Mouse (Mus musculus) stomach, postnatal 0 days (tissue): ENCODE data around the gene Erbin. TPM values are rescaled to one million over a fixed set of nuclear protein-coding genes. Genes with fewer than 3 reads are reported as not detected.

Experiments
- ATAC-seq: fragments of 200-750 bp; cut with Nextera tagmentation; 2 replicates; pipeline ENCODE4 v1.8.0; 2017; ENCODE audit not compliant: low FRiP score, low TSS enrichment
- DNase-seq: peaks from one replicate; pipeline ENCODE4 v3.0.0-alpha.2; 2016; ENCODE audit warnings: low spot score
- H3K27ac ChIP-seq: fragments of 300-500 bp; sonication (generic); replicated peaks from 2 replicates; pipeline ENCODE4 v1.5.1; 2014; ENCODE audit warnings: mild to moderate bottlenecking, control low read depth
- H3K27me3 ChIP-seq: fragments of 300-500 bp; sonication (generic); 2 replicates; pipeline ENCODE4 v1.6.1; 2014; ENCODE audit warnings: low read length; ENCODE audit not compliant: control insufficient read depth, insufficient read depth
- H3K36me3 ChIP-seq: fragments of 300-500 bp; sonication (generic); 2 replicates; pipeline ENCODE4 v1.6.1; 2014; ENCODE audit warnings: low read length, mixed read lengths; ENCODE audit not compliant: control insufficient read depth, insufficient read depth
- H3K4me1 ChIP-seq: fragments of 300-500 bp; sonication (generic); replicated peaks from 2 replicates; pipeline ENCODE4 v1.6.1; 2014; ENCODE audit warnings: antibody characterized with exemption; ENCODE audit not compliant: control insufficient read depth, insufficient read depth
- H3K4me2 ChIP-seq: fragments of 300-500 bp; sonication (generic); replicated peaks from 2 replicates; pipeline ENCODE4 v1.6.1; 2014; ENCODE audit warnings: low read depth, mild to moderate bottlenecking, control low read depth, moderate library complexity
- H3K4me3 ChIP-seq: fragments of 300-500 bp; sonication (generic); 2 replicates; pipeline ENCODE4 v1.5.1; 2014; ENCODE audit warnings: low read depth, low read length, control low read depth
- H3K9ac ChIP-seq: fragments of 300-500 bp; sonication (generic); 2 replicates; pipeline ENCODE4 v1.6.1; 2014; ENCODE audit warnings: mild to moderate bottlenecking, low read length, control low read depth, mixed read lengths
- H3K9me3 ChIP-seq: fragments of 300-500 bp; sonication (generic); 2 replicates; pipeline ENCODE4 v1.6.1; 2016; ENCODE audit warnings: low read length; ENCODE audit not compliant: control insufficient read depth
- CTCF ChIP-seq: IDR thresholded peaks from 2 replicates; pipeline ENCODE4 v1.5.1; 2016; ENCODE audit warnings: antibody characterized with exemption, low read depth, mild to moderate bottlenecking, moderate library complexity
- EP300 ChIP-seq: optimal IDR thresholded peaks from 2 replicates; pipeline ENCODE3; 2016; ENCODE audit warnings: antibody characterized with exemption
- WGBS: fragments of 180-500 bp; shearing (Covaris S2); extraction: QIAGEN DNeasy Blood & Tissue Kit; methylation state at CpG from one replicate; pipeline ENCODE4 v1.1.7; 2014; 5-methylcytosine and 5-hydroxymethylcytosine counted together
- polyA plus RNA-seq: library from polyadenylated mRNA; unstranded; fragments of >200 nt; fragmentation: Nextera tagmentation; extraction: Ambion mirVana; gene quantifications from 2 replicates; pipeline ENCODE4 v1.2.1, GENCODE M21; 2015

The Erbin gene
- polyA plus RNA-seq, 1 experiment from 2014 or later: 15.7 TPM

DNA sequence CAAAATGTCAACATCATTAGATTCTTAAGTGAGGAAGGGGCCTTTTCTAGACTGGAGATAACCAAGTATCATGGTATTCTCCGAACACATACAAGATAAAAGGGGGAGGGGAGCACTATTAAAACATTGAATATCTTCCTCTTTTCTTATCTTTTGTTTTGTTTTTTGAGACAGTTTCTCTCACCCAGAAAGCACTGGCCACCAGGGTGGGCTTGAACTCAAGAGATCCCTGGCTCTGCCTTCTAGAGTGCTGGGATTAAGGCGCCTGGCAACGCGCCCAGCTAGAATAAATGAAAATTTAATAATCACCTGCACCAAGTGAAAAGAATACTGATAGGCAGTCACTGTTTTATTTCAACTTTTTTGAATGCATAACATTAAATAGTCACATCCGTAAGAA, 147.4 kb downstream of the Erbin start:
- no peaks in the 10 kb centered on the region; the same call in 1 of the 2 replicates for H3K4me1 ChIP-seq
- no peaks in the 10 kb centered on the region for H3K36me3 ChIP-seq
- peak overlapping the region; percentile 78 for H3K4me3 ChIP-seq
- H3K27ac ChIP-seq: no peak overlapping the region
- WGBS: 25% methylated on average over 5 of the region's 5 CpGs
- DNase-seq (no peak), ATAC-seq (no peak)
- TF ChIP-seq EP300 (no peak), CTCF (no peak; the same call in 1 of the 2 replicates)
- H3K27me3 ChIP-seq: no peaks in the 10 kb centered on the region
- peak overlapping the region; percentile 64 for H3K4me2 ChIP-seq
- H3K9ac ChIP-seq: 0 out of 2 replicates have a peak overlapping the region, but pooled peaks have one; percentile 5
- H3K9me3 ChIP-seq: no peaks in the 10 kb centered on the region

DNA sequence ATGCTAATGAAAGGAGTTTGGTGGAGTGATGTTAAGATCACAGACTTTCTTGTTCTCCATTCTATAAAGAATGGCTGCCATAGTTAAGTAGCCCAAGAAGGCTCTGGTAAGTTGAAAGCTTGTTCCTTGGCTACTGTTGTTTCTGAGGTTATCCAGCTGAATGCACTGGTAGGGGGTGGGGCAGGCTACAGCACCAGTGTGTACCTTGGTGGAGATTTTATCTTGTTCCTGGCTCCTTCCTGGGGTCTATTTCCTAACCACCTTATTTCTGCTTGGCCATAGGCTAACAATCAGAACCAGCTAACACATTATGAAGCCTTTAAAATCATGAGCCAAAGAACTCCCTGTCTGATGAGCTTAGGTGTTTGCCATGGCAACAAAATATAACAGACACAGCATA, 149.5 kb downstream of the Erbin start:
- no peaks in the 10 kb centered on the region for H3K9me3 ChIP-seq
- H3K36me3 ChIP-seq: no peaks in the 10 kb centered on the region
- no peak overlapping the region for H3K4me3 ChIP-seq
- no peaks in the 10 kb centered on the region; the same call in 1 of the 2 replicates for H3K4me1 ChIP-seq
- no peaks in the 10 kb centered on the region for H3K27me3 ChIP-seq
- no peak overlapping the region for H3K4me2 ChIP-seq
- no peak for ATAC-seq
- no peak overlapping the region for H3K27ac ChIP-seq
- no peak overlapping the region; the same call in 1 of the 2 replicates for H3K9ac ChIP-seq
- TF ChIP-seq CTCF (no peak), EP300 (no peak)
- no peak for DNase-seq

Other genes with a start within 250 kb of the Erbin start
- gene Srek1, start 145.9 kb downstream of the Erbin start, polyA plus RNA-seq: 25.0 and 28.8 TPM in 2 replicates
- gene Nln, start 189.1 kb upstream of the Erbin start, polyA plus RNA-seq: 22.3 and 22.5 TPM in 2 replicates
- 3.3 TPM in 2 replicates for gene Sgtb, start 189.2 kb upstream of the Erbin start, polyA plus RNA-seq